Mouse (Mus musculus): ENCODE data around the gene Ppp1r8. TPM values are rescaled to one million over a fixed set of nuclear protein-coding genes. Genes with fewer than 3 reads are reported as not detected.
"Not testable (repeated sequence)": the region's sequence is repeated elsewhere in the genome, so short reads cannot be mapped to it uniquely, and the experiment has no call there.

The Ppp1r8 gene
- total RNA-seq, 2 experiments from 2014 or later, result 43.9 to 45.2 TPM

GRCm38 (mm10) chr4:132809621-132810020, 33.3 kb downstream of the Ppp1r8 start:
- peak; percentile 53 to 94 for DNase-seq (ENCODE audit: low spot score in 2 of 2)
- intact Hi-C loops (cut with DNase I), result no loop called here

GRCm38 (mm10) chr4:132807771-132808641, 35.0 kb downstream of the Ppp1r8 start:
- intact Hi-C loops (cut with DNase I), result no loop called here
- no peak for DNase-seq (ENCODE audit: low spot score in 2 of 2)

GRCm38 (mm10) chr4:132806620-132807191, 36.3 kb downstream of the Ppp1r8 start:
- intact Hi-C loops (cut with DNase I), result no loop called here
- DNase-seq (ENCODE audit: low spot score in 2 of 2), result no peak

- no peak for DNase-seq (ENCODE audit: low spot score in 2 of 2)
- intact Hi-C loops (cut with DNase I), result no loop called here
Measured at GRCm38 (mm10) chr4:132805599-132806197, 37.3 kb downstream of the Ppp1r8 start.

GRCm38 (mm10) chr4:132805146-132805545, 37.8 kb downstream of the Ppp1r8 start:
- no peak for DNase-seq (ENCODE audit: low spot score in 2 of 2)
- intact Hi-C loops (cut with DNase I), result no loop called here

GRCm38 (mm10) chr4:132804331-132804730, 38.6 kb downstream of the Ppp1r8 start:
- DNase-seq (ENCODE audit: low spot score in 2 of 2), result no peak
- intact Hi-C loops (cut with DNase I), result no loop called here

GRCm38 (mm10) chr4:132803876-132804275, 39.1 kb downstream of the Ppp1r8 start:
- DNase-seq (ENCODE audit: low spot score in 2 of 2), result no peak
- intact Hi-C loops (cut with DNase I), result no loop called here

GRCm38 (mm10) chr4:132803212-132803611, 39.8 kb downstream of the Ppp1r8 start:
- intact Hi-C loops (cut with DNase I), result no loop called here
- DNase-seq (ENCODE audit: low spot score in 2 of 2), result no peak

- intact Hi-C loops (cut with DNase I), result no loop called here
Measured at GRCm38 (mm10) chr4:132802171-132802637, 40.8 kb downstream of the Ppp1r8 start.

GRCm38 (mm10) chr4:132801176-132802077, 41.5 kb downstream of the Ppp1r8 start:
- no peak for DNase-seq (ENCODE audit: low spot score in 2 of 2)
- intact Hi-C loops (cut with DNase I), result no loop called here

More at GRCm38 (mm10) chr4:132802171-132802637, 40.8 kb downstream of the Ppp1r8 start:
- no peak for DNase-seq (ENCODE audit: low spot score in 2 of 2)

GRCm38 (mm10) chr4:132799845-132800244, 43.1 kb downstream of the Ppp1r8 start:
- peak in 1 of 2 experiments; percentile 61 for DNase-seq (ENCODE audit: low spot score in 2 of 2)
- intact Hi-C loops (cut with DNase I), result no loop called here

- DNase-seq (ENCODE audit: low spot score in 2 of 2); intact Hi-C loops (cut with DNase I): not testable (repeated sequence)
Measured at GRCm38 (mm10) chr4:132798666-132799065, 44.3 kb downstream of the Ppp1r8 start.

- intact Hi-C loops (cut with DNase I), result no loop called here
- no peak for DNase-seq (ENCODE audit: low spot score in 2 of 2)
Measured at GRCm38 (mm10) chr4:132798028-132798427, 44.9 kb downstream of the Ppp1r8 start.

- intact Hi-C loops (cut with DNase I), result no loop called here
- no peak for DNase-seq (ENCODE audit: low spot score in 2 of 2)
Measured at GRCm38 (mm10) chr4:132797461-132797860, 45.5 kb downstream of the Ppp1r8 start.

- intact Hi-C loops (cut with DNase I), result no loop called here
- DNase-seq (ENCODE audit: low spot score in 2 of 2), result peak; percentile 27 to 33
Measured at GRCm38 (mm10) chr4:132796196-132796886, 46.6 kb downstream of the Ppp1r8 start, which contains the start of gene Themis2. TSS of gene Themis2 (minus strand) at chr4:132796387.

- intact Hi-C loops (cut with DNase I), result no loop called here
Measured at GRCm38 (mm10) chr4:132795171-132795570, 47.8 kb downstream of the Ppp1r8 start.

GRCm38 (mm10) chr4:132794760-132795159, 48.2 kb downstream of the Ppp1r8 start:
- intact Hi-C loops (cut with DNase I), result no loop called here
- no peak for DNase-seq (ENCODE audit: low spot score in 2 of 2)

More at GRCm38 (mm10) chr4:132795171-132795570, 47.8 kb downstream of the Ppp1r8 start:
- no peak for DNase-seq (ENCODE audit: low spot score in 2 of 2)

- no peak for DNase-seq (ENCODE audit: low spot score in 2 of 2)
- intact Hi-C loops (cut with DNase I), result no loop called here
Measured at GRCm38 (mm10) chr4:132794028-132794427, 48.9 kb downstream of the Ppp1r8 start.

All from left cerebral cortex, postnatal 25 days (tissue).